Mouse (Mus musculus): ENCODE results near the gene Wwc2. TPM values are rescaled to one million over a fixed set of nuclear protein-coding genes. Genes with fewer than 3 reads are reported as not detected.

The Wwc2 gene
- polyA plus RNA-seq, 1 experiment from 2014 or later, result 6.7 TPM

DNA sequence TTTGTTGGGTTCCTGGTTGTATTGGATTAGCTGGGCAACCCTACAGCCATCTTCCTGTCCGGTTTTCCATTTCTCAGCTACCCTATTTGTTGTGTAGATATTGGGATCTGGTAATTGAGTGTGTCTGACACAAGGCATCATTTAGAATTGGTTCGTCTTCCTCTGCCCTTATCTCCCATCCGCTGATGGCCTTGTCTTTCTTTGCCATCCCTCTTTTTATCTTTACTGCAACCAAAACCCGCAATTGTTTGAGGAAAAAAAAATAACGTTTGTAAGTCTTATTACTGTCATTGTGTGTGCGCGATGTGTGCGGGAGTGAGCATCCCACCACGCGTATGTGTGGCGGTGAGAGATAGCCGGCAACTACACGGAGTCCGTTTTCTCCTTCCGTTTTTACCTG is 18.7 kb upstream of the Wwc2 start:
- Histone ChIP-seq H3K4me2 (no peak overlapping the region), H3K27ac (replicated peaks) (no peak overlapping the region), H3K36me3 (no peaks in the 10 kb centered on the region), H3K4me1 (replicated peaks) (no peaks in the 10 kb centered on the region), H3K4me3 (no peak overlapping the region), H3K9me3 (no peaks in the 10 kb centered on the region), H3K9ac (no peak overlapping the region), H3K27me3 (no peaks in the 10 kb centered on the region)
- WGBS, result 91% methylated on average over 15 of the region's 15 CpGs
- ATAC-seq (ENCODE audit: low read depth), result no peak

GRCm38 (mm10) chr8:48008936-48009335 is 18.2 kb upstream of the Wwc2 start:
- Histone ChIP-seq H3K4me3 (no peak overlapping the region), H3K9ac (no peak overlapping the region), H3K4me2 (no peak overlapping the region), H3K9me3 (no peaks in the 10 kb centered on the region), H3K27ac (replicated peaks) (no peak overlapping the region), H3K27me3 (no peaks in the 10 kb centered on the region), H3K36me3 (no peaks in the 10 kb centered on the region), H3K4me1 (replicated peaks) (no peaks in the 10 kb centered on the region)
- WGBS, result 79% methylated on average over 8 of the region's 8 CpGs
- ATAC-seq (ENCODE audit: low read depth), result peak; percentile 32; the same call in 1 of the 2 replicates

GRCm38 (mm10) chr8:48006869-48007268 is 16.1 kb upstream of the Wwc2 start:
- Histone ChIP-seq H3K4me2 (no peak overlapping the region), H3K4me1 (replicated peaks) (no peaks in the 10 kb centered on the region), H3K9ac (no peak overlapping the region), H3K27me3 (no peaks in the 10 kb centered on the region), H3K36me3 (no peaks in the 10 kb centered on the region), H3K4me3 (no peak overlapping the region), H3K27ac (replicated peaks) (no peak overlapping the region), H3K9me3 (no peaks in the 10 kb centered on the region)
- no peak for ATAC-seq (ENCODE audit: low read depth)
- 89% methylated on average over 4 of the region's 4 CpGs for WGBS

GRCm38 (mm10) chr8:48002551-48002950 is 11.8 kb upstream of the Wwc2 start:
- no peak for ATAC-seq (ENCODE audit: low read depth)
- Histone ChIP-seq H3K4me2 (no peak overlapping the region), H3K4me1 (replicated peaks) (no peaks in the 10 kb centered on the region), H3K36me3 (no peaks in the 10 kb centered on the region), H3K27me3 (no peaks in the 10 kb centered on the region), H3K27ac (replicated peaks) (no peak overlapping the region), H3K4me3 (no peak overlapping the region), H3K9ac (no peak overlapping the region), H3K9me3 (no peaks in the 10 kb centered on the region)
- 89% methylated on average over 8 of the region's 8 CpGs for WGBS

- no peak overlapping the region for H3K4me3 ChIP-seq
- WGBS, result 95% methylated on average over 6 of the region's 6 CpGs
- H3K27ac ChIP-seq (replicated peaks), result no peak overlapping the region
- no peaks in the 10 kb centered on the region for H3K4me1 ChIP-seq (replicated peaks)
- no peaks in the 10 kb centered on the region for H3K9me3 ChIP-seq
- no peaks in the 10 kb centered on the region for H3K36me3 ChIP-seq
- H3K27me3 ChIP-seq, result no peaks in the 10 kb centered on the region
- no peak overlapping the region for H3K4me2 ChIP-seq
- no peak overlapping the region for H3K9ac ChIP-seq
- no peak for ATAC-seq (ENCODE audit: low read depth)
These were observed 10.7 kb upstream of the Wwc2 start for GRCm38 (mm10) chr8:48001395-48001794.

- no peak for ATAC-seq (ENCODE audit: low read depth)
- H3K4me1 ChIP-seq (replicated peaks), result peaks cover 1% of the 10 kb centered on the region; the same call in 1 of the 2 replicates
- H3K27ac ChIP-seq (replicated peaks), result no peak overlapping the region
- no peaks in the 10 kb centered on the region for H3K36me3 ChIP-seq
- H3K27me3 ChIP-seq, result no peaks in the 10 kb centered on the region; the same call in 1 of the 2 replicates
- H3K4me2 ChIP-seq, result no peak overlapping the region
- H3K9ac ChIP-seq, result no peak overlapping the region
- no peaks in the 10 kb centered on the region for H3K9me3 ChIP-seq
- whole genome bisulfite sequencing, result 25% methylated on average over 1 of the region's 1 CpGs
- H3K4me3 ChIP-seq, result no peak overlapping the region
These were observed 6.0 kb upstream of the Wwc2 start for GRCm38 (mm10) chr8:47996712-47997111.

DNA sequence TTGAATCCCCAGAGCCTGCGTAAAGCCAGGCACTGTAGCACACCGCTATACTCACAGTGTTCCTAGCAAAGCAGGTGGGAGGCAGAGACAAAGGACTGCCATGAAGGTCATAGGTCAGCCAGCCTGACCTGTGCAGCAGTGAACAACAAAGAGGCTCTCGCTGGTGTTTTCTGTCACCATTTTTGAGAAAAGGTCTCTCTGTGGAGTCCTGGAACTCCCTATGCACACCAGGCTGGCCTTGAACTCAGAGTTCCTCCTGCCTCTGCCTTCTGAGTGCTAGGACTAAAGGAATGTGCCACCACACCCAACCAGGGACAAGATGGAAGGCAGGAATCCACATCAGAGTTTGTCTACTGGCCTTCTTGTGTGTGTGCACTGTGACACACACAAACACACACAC is 5.4 kb upstream of the Wwc2 start:
- H3K36me3 ChIP-seq, result no peaks in the 10 kb centered on the region
- H3K9me3 ChIP-seq, result no peaks in the 10 kb centered on the region
- no peaks in the 10 kb centered on the region; the same call in 1 of the 2 replicates for H3K27me3 ChIP-seq
- no peak overlapping the region for H3K27ac ChIP-seq (replicated peaks)
- no peak overlapping the region for H3K4me2 ChIP-seq
- H3K9ac ChIP-seq, result no peak overlapping the region
- WGBS, result 79% methylated on average over 3 of the region's 3 CpGs
- ATAC-seq (ENCODE audit: low read depth), result no peak
- no peak overlapping the region for H3K4me3 ChIP-seq
- H3K4me1 ChIP-seq (replicated peaks), result peaks cover 7% of the 10 kb centered on the region

DNA sequence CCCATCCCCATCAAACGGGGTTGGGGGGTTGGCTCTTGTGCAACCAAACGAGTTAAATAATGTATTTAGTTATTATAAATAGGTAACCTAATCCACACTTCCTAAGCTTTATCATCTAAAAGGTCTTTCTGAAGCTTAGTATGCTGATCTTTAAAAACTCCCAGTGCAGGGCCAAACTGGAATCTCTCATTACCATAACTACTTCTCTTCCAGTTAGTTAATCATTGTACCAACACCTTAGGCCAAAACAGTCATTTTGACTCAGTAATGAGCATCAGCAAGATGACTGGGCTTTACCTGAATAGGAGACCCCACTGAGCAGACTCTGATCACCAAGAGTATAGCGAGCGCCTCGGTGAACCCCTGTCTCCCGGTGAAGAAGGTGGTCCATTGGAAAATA is 4.7 kb upstream of the Wwc2 start:
- peaks cover 9% of the 10 kb centered on the region for H3K4me1 ChIP-seq (replicated peaks)
- H3K9me3 ChIP-seq, result no peaks in the 10 kb centered on the region
- no peak overlapping the region for H3K9ac ChIP-seq
- H3K27me3 ChIP-seq, result no peaks in the 10 kb centered on the region; the same call in 1 of the 2 replicates
- ATAC-seq (ENCODE audit: low read depth), result no peak
- no peak overlapping the region for H3K4me3 ChIP-seq
- no peak overlapping the region for H3K27ac ChIP-seq (replicated peaks)
- no peaks in the 10 kb centered on the region for H3K36me3 ChIP-seq
- no peak overlapping the region for H3K4me2 ChIP-seq
- WGBS, result 86% methylated on average over 6 of the region's 6 CpGs

DNA sequence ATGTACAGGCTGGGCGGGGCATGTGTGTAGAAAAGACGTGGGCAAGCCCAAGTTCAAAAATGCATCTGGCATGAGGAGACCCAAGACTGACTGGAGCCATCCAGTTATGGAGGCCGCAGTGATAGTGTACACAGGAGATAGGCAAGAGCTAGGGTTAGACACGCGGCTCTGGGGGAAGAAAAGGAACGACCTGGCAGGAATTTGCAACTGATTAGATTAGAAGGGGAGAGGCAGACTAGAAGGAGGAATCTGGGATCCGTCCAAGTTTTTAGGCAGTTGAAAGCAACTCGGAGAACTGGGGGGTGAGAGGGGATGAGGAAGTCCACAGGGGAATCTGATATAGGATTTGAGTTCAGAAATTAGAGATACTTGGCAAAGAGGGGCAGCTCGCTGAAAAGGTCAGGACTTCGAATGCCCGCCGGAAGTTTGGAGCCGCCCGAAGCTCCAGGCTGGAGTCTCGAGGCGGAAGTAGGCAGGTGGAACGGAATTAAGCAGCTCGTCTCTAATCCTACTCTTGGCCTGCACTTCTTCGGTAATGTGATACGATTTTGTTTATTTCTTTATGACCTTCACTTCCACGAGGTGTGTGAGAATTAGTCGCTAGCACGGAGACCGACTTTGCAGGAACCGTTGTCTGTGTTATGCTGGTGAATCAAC is 4.0 kb upstream of the Wwc2 start:
- no peak for ATAC-seq (ENCODE audit: low read depth)
- 80% methylated on average over 25 of the region's 25 CpGs for WGBS
- no peak overlapping the region for H3K27ac ChIP-seq (replicated peaks)
- no peak overlapping the region for H3K9ac ChIP-seq
- no peak overlapping the region for H3K4me2 ChIP-seq
- no peaks in the 10 kb centered on the region; the same call in 1 of the 2 replicates for H3K27me3 ChIP-seq
- H3K36me3 ChIP-seq, result no peaks in the 10 kb centered on the region
- peaks cover 11% of the 10 kb centered on the region for H3K4me1 ChIP-seq (replicated peaks)
- H3K9me3 ChIP-seq, result no peaks in the 10 kb centered on the region
- H3K4me3 ChIP-seq, result no peak overlapping the region

GRCm38 (mm10) chr8:47990386-47990772 is 345 bp downstream of the Wwc2 start:
- H3K27me3 ChIP-seq, result no peaks in the 10 kb centered on the region; the same call in 1 of the 2 replicates
- H3K9ac ChIP-seq, result peak overlapping the region; percentile 91
- H3K9me3 ChIP-seq, result no peaks in the 10 kb centered on the region
- 2% methylated on average over 29 of the region's 45 CpGs for WGBS
- H3K4me2 ChIP-seq, result peak overlapping the region; percentile 90
- H3K27ac ChIP-seq (replicated peaks), result peak overlapping the region; percentile 86
- peak; percentile 94 for ATAC-seq (ENCODE audit: low read depth)
- peak overlapping the region; percentile 83 for H3K4me3 ChIP-seq
- H3K36me3 ChIP-seq, result no peaks in the 10 kb centered on the region
- peaks cover 48% of the 10 kb centered on the region for H3K4me1 ChIP-seq (replicated peaks)

- under 1% methylated on average over 66 of the region's 66 CpGs for WGBS
- no peaks in the 10 kb centered on the region for H3K36me3 ChIP-seq
- peaks cover 54% of the 10 kb centered on the region for H3K4me1 ChIP-seq (replicated peaks)
- no peaks in the 10 kb centered on the region for H3K9me3 ChIP-seq
- H3K27ac ChIP-seq (replicated peaks), result peak overlapping the region; percentile 86
- H3K4me3 ChIP-seq, result peak overlapping the region; percentile 83
- H3K27me3 ChIP-seq, result no peaks in the 10 kb centered on the region; the same call in 1 of the 2 replicates
- H3K4me2 ChIP-seq, result peak overlapping the region; percentile 90
- peak; percentile 76 for ATAC-seq (ENCODE audit: low read depth)
- H3K9ac ChIP-seq, result peak overlapping the region; percentile 91
These were observed 904 bp downstream of the Wwc2 start for GRCm38 (mm10) chr8:47989655-47990385.

DNA sequence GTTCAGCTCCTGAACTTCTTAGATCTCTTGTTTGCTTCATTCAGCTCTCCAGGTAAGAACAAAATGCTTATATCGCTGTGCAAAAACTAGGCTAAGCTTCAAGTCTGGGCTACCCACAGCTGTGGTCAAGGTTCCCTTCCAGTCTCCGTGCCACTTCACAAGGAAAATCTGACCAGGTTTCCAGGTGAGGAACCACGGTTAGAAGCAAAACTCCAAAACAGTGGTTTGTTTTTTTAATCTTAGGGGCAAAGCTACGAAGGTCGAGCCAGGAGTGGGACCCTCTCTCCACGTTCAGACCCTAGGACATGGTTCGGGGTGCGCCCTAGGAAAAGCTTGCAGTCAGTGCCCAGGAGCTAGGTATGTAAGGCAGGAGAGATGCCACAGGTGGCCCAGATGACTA is 1.5 kb downstream of the Wwc2 start:
- Histone ChIP-seq H3K27me3 (no peaks in the 10 kb centered on the region; the same call in 1 of the 2 replicates), H3K4me1 (replicated peaks) (peaks cover 54% of the 10 kb centered on the region), H3K9me3 (no peaks in the 10 kb centered on the region)

More for the DNA sequence above, 1.5 kb downstream of the Wwc2 start:
- Histone ChIP-seq H3K4me3 (peak overlapping the region; percentile 83), H3K36me3 (no peaks in the 10 kb centered on the region), H3K27ac (replicated peaks) (no peak overlapping the region), H3K9ac (peak overlapping the region; percentile 91), H3K4me2 (peak overlapping the region; percentile 90)
- 19% methylated on average over 8 of the region's 8 CpGs for WGBS
- no peak for ATAC-seq (ENCODE audit: low read depth)

Data from neural tube, embryonic 13.5 days (tissue).